Mouse (Mus musculus) c-Kit-positive CD71-negative TER-119-negative erythroid progenitor cells, embryonic 14.5 days (primary cell): ENCODE results near the gene Gal3st2b.
"Not testable (repeated sequence)": the region's sequence is repeated elsewhere in the genome, so short reads cannot be mapped to it uniquely, and the experiment has no call there.

Experiments used
- DNase-seq: peaks from one replicate; pipeline ENCODE4 v3.0.0-alpha.2; 2013; ENCODE audit warnings: low read depth

Gene Gal3st2b

GRCm38 (mm10) chr1:93980932-93981331 lies 62.8 kb downstream of the Gal3st2b start:
- not testable (repeated sequence) for DNase-seq

- DNase-seq: no peak
Measured at GRCm38 (mm10) chr1:93986167-93986566, 68.1 kb downstream of the Gal3st2b start.

- no peak for DNase-seq
Measured at GRCm38 (mm10) chr1:93988786-93989185, 70.7 kb downstream of the Gal3st2b start.

GRCm38 (mm10) chr1:93990209-93990608 lies 72.1 kb downstream of the Gal3st2b start, which contains the start of gene Gal3st2c:
TSS of gene Gal3st2c (plus strand) at chr1:93990509.
- not testable (repeated sequence) for DNase-seq

DNA sequence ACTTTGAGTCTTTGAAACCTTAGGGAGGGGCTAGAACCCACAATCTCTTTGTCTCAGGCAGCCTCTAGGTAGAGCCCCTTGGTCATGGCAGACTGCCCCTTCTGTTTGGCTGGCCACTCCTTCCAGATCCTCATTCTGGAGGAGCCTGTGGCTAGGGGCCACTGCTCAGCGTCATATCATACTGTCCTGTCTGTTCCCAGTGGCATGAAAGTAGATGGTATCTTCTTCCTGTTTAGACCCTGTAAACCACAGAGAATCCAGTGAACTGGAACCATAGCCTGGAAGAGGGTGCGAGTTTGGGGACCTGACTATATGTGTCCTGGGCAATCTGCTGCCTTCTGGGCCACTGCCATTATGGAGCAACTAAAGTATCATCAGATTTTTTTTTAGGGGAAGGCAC lies 73.0 kb downstream of the Gal3st2b start:
- DNase-seq: not testable (repeated sequence)

DNA sequence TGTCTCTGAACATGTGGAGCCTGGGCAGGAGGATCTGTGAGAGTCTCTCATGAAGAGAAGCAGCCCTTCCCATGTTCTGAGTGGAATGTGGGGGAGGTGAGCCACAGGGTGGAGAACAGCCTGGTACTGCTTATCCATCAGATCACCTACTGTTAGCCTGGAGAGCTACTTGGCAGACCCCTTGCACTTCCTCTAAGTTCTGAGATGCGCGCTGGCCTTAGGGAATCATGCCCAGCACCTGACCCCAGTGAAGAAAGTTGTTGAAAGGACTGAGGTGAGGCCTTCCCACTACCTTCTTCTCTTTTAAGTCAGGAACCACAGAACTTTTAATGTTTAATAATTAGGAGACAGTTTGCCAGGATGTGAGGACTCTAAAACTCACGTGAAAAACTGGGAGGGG lies 73.4 kb downstream of the Gal3st2b start:
- DNase-seq: not testable (repeated sequence)
